Mouse (Mus musculus) urinary bladder, postnatal 14 days (tissue): ENCODE data around the gene Csdc2.
"Not testable (repeated sequence)": the region's sequence is repeated elsewhere in the genome, so short reads cannot be mapped to it uniquely, and the experiment has no call there.

Experiments used
- DNase-seq: peaks from one replicate; pipeline ENCODE4 v3.0.0; 2021; ENCODE audit warnings: low spot score

The Csdc2 gene

DNA sequence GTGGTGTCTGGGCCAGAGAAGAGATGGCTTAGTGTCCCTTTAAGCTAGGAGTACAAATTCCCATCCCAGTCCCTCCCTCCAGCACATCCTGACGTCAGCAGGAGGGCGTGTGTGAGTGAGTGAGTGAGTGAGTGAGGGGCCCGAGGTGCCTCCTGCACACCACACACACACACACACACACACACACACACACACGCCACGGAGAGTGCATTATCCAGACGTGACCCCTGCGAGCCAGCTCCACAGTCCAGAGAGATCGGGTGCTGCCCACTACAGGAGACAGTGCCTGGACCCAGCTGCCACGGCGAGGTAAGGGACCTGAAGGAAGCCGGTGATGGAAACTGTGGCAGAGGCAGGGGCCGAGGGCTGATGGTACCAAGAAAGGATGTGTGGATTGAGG, at the start of gene Csdc2:
Csdc2 (plus strand) TSS at position 81 of the 400 bp plus-strand sequence.
- DNase-seq: peak; percentile 60

DNA sequence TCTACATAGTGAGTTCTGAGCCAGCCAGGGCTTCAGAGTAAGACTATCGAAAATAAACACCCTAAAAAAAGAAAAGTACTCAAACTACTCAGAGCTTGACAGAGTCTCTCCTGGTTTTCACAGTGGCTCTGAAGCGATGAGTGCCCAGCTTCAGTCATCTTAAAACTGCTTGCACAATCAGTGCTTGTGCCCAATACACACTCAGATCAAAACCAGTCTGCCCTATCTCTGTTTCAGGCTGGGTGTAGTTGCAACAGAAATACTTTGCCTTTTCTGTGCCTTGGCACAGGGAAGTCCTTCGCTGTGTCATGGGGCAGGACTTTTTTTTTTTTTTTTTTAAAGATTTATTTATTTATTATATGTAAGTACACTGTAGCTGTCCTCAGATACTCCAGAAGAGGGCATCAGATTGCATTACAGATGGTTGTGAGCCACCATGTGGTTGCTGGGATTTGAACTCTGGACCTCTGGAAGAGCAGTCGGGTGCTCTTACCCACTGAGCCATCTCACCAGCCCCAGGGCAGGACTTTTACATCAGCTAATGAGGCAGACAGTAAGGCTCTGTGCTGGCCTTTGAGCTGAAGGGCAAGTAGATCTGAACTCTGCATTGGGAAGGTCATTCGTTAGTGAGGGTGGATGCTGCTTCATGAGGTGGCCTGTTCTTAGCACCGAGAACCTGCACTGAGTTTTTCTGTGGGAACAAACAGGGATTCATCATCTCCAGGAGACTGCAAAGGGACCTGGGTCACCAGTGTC, 49.6 kb upstream of the Csdc2 start:
- no peak for DNase-seq

DNA sequence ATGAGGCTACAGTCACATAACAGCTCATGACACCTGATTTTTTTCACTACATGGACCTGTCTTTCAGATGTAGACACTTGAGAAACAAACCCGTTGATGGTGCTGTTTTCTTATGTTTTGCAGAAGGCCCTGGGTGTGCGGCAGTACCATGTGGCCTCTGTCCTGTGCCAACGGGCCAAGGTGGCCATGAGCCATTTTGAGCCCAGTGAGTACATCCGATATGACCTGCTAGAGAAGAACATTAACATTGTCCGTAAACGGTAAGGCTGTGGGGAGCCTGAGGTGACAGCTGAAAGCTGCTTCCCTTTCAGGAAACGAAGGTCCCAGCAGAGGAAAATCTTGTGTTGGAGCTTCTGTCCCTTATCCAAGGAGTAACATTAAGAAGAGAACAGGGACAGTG, 47.4 kb upstream of the Csdc2 start:
- no peak for DNase-seq

DNA sequence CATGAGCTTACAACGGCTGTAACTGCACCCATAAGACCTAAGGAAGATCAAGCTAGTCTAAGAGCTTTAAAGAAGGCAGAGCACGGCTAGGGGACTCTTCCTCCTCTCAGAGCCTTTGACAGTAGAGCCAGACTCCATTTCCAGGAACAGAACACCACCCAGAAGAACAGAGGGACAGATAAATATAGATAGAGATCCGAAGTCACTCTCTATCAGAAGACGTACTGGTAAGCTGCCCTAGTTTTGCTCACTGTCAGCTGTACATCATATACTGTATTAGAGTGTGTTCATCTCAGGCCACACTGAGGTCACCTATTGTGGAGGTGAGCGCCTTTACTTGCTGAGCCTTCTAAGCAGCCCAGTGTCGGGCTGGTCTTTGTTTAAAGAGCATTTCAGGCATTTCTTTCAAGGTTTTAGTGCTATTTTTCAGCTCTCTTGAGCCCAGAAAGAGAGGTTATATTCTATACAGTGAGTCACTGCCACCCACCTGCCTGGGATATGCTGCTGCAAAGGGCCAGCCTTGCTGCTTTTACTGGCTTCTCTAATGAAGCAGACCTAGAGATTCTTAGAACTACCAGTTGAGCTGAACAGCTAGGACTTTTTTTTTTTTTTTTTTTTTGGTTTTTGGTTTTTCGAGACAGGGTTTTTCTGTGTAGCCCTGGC, 45.3 kb upstream of the Csdc2 start:
- DNase-seq: no peak

DNA sequence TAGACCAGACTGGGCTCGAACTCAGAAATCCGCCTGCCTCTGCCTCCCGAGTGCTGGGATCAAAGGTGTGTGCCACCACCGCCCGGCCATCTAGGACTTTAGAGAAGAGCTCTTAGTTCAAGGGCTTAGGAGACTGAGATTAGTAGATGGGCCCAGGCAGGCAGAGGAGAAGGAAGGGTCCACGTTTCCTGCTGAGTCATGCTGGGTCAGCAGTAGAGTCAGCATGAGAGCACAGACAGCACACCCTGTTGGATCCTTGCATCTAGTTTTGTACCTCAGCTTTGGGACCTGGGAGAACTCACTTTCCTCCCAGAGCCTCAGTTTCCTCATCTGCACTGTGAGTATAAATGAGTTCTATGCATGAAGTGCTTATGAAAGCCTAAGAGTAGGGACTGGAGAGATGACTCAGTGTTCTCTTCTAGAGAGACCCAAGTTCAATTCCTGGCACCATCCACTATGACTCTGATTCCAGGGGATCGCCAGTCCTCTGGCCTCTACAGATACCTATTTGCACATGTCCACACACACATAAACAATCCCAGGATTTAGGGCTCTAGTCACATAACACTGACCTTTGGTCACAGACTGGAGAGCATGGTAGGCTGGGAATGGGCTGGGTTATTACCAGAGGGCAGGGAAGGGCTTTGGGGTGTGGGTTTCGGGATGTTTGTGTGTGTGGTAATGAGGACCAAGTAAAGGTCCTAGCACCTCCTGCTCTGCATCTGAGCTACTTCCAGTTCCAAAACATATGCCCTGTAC, 44.6 kb upstream of the Csdc2 start:
- DNase-seq: no peak

DNA sequence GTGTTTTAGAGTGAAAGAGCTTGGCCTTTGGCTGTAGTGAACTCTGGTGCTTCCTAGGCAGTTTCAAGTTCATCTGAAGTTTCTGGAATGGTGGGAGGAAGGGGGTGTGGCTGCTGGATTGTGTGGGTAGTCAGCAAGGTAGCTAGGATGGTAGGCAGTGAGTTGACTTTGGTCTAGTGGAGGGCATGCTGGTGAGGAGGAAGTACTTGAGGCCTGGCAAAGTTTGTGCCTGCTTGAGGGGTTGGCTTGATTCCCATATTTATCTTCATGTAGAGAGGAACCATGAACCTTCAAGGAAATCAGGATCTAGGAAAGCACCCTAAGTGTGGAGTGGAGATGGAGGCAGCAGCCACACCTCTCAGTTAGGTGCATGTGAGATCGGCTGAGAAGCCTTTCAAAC, 42.6 kb upstream of the Csdc2 start:
- DNase-seq: no peak

DNA sequence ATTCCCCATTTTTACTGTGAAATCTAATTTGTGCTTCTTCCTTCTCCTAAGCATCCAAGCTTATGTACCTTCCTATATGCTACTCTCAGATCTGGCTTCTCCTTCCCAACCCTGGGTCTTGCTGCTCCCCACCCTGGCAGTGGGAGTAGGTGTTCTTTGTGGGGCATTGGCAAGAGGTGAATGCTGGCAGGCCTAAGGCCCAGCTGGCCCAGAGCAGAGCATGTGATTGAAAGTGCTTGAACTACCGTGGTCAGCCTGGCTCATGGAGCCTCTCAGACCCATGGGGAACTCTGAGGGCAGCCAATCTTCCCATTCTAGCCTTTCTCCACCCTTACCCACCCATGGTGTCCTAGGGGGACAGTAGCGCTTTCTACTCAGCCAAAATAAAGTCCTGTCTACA, 40.2 kb upstream of the Csdc2 start:
- DNase-seq: no peak

DNA sequence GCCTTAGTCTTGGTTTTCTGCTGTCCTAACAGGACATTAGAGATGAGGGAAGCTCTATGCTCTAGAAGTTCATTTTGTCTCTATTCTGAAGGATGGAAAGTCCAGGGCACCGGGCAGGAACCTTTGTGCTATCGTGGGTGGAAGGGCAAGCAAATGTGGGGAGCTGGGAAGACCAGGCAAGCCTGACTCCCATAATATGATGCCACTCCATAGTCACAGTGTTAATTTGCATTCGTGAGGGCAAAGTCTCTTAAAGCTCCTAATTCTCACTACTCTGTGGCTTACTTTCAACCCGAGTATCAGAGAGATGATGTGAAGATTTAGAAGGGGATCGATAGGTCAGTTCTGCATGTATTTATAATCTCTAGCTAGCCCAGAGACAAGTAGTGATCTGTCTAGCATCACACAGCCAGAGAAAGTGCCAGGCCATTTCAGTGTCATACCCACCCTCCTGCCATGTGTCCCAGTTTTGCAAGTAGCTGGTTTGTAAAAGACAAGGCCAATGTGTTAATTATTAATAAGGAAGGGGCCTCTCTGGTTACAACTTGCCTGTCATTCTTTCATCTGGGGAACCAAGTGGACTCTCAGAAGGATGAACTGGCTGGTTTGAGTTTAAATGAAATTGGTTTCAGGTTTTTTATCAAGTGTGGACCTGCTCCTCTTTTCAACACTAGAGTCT, 38.8 kb upstream of the Csdc2 start:
- DNase-seq: no peak

DNA sequence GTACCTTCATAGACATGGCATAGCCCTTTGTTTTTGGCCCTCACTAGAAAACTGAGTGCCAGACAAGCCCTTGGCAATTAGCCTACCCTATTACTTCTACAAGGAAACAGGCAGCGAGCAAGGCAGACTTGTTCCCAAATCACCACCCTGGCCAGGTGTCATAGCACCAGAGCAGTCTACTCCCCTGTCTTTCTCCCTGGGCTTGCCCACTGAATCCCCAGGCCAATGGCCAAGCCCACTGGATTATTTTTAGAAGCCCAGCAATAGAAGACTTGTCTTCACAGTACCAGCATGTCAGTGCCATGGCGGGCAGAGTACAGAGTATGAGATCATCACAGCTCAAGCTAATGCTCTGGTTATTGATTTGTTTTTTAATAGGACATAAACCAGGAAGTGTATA, 37.8 kb upstream of the Csdc2 start:
- no peak for DNase-seq

DNA sequence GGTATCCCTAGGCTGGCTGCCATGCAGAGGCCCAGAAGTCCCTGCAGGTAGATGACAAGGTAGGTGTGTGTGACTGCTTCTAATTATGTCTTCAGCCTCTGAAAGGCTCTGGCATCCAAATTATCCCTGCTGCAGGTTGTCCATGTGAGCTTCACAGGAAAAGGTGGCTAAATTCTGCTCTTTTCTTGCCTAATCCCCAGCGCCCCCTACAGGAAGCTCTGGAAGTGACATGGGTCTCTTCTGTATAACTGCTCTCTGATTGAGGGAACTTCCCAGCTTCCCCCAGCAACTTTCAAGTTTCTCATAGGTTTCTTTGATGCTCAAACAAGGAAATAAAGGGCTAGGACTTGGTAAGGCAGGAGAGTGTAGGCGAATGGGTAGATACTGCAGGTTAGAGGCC, 31.6 kb upstream of the Csdc2 start:
- peak; percentile 78 for DNase-seq

DNA sequence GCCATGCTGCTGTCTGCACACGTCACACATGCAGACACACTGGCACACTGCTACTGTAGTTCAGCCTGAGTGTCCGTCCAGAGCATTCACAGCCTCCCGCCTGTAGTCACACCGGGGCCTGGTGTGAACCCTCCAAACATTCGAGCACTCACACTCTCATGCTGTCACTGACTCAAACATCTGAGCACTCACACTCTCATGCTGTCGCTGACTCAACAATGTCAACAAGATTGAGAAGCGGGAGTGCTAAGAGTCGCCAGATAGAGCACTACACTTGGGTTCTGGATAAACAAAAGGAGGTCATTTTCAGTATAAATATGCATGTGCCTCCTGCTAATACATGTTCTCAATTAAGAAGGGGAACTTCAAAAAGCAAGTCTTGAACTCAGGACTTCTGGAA, 28.6 kb upstream of the Csdc2 start:
- no peak for DNase-seq

DNA sequence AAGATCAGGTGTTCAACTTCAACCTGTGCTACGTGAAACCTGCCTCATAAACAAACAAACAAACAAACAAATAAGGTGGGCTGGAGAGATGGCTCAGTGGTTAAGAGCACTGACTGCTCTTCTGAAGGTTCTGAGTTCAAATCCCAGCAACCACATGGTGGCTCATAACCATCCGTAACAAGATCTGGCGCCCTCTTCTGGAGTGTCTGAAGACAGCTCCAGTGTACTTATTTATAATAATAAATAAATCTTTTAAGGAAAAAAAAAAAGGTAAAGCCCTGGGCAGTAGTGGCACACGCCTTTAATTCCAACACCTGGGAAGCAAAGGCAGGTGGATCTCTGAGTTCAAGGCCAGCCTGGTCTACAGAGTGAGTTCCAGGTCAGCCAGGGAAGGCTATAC, 27.8 kb upstream of the Csdc2 start:
- not testable (repeated sequence) for DNase-seq

DNA sequence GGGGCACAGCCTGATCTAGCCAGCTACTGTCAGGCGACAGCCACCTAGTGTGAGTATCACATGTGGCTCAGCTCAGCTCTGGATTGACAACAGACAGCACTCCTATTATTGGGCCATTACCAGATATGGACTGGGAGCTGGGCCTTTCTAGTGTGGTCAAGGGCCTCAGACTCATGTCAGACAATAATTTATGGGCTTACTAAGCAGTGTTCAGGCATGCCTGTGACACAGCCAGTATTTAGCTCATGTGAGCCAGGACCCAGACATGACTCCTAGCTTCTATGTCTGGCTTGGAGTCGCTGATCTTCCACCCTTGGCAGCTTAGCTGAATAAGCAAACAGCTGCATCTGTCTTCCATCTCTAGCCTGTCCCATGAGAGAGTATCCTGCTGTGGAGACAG, 24.1 kb upstream of the Csdc2 start:
- no peak for DNase-seq

DNA sequence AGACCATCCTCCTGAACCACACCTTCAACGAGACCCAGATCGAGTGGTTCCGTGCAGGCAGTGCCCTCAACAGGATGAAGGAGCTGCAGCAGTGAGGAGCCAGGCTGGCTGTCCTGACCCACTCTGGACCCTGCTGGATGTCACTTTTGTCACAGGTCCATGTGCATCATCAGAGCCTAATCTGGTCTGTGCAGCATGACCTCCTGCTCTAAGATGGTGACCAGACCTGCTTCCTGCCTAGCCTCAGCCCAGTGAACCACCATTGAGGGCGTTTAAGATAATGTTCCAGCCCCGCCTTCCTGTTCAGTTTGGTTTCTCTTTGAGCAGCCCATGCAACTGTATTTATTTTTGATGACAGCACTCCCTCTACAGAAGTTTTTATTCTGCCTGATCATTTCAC, 21.9 kb upstream of the Csdc2 start:
- DNase-seq: no peak

DNA sequence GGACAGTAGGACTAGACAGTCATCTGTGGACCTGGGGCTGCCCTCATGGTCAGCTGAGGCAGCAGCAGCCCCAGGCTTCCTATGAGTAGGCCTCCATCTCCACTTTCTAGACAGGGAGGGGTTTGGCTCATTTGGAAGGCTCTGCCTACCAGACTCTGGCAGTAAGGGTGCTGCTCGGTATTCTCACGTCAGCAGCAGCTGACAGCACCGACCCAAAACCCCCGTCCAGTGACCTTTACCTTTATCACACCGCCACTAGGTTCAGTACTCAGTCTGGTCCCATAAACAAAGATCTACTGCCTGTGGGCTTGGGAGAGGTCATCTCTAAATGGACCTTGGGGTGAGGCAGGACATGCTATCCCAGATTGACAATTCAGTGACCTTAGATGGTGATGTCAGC, 20.9 kb upstream of the Csdc2 start:
- DNase-seq: no peak

DNA sequence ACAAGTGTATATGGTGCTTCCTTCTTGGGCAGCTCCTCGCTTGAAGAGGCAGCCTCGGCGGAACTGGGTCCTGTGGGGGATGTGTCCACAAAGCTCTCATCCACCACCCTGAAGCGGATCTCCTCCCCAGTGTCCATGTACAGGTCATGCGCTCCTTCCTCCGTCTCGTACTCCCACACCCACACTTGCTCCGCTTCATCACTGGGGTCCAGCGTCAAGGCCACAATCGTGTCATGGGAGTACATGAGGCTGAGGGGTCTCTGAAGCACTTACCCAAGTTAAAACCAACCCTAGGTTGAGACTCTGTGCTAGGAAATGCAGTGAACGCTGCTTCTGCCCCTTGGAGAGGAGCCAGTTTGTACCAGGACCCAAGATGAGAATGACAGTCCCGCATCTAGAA, 19.4 kb upstream of the Csdc2 start:
- DNase-seq: no peak

DNA sequence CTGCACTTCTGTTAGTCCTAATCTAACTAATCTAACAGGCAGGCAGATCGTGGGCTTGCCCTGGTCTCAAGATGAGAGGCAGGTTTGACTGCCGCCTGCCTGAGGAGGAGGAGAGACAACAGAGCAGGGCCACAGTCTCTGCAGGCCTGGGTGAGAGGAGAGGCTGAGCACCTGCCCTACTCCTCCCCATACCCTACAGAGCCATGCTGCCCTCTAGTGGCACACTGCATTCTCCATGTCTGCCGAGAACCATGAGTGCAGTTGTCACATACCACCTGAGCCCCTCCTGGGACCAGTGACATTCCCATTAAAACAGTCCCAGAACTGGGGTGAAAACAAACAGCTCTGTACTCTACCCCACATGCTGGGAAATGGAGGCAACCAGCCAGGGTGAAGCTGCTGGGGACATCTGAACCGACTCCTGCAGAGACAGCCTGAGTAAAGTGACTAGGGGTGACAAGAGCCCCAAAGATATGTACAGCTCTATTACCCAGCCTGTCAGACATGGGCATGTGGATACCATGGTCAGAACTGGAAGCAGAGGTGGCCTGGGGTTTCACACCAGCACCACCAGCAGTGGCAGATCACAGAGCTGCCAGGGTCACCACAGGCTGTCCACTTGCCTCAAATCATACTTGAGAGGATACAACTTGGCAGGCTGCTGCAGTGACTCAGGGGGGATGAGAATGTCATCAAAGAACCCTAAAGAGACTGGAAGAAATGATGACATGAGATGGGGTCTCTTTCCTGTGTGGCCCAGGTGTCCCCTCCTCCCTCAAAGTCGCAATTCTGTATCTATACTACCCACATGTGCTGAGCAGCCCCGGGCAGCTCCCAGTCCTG, 18.7 kb upstream of the Csdc2 start:
- DNase-seq: peak; percentile 78

DNA sequence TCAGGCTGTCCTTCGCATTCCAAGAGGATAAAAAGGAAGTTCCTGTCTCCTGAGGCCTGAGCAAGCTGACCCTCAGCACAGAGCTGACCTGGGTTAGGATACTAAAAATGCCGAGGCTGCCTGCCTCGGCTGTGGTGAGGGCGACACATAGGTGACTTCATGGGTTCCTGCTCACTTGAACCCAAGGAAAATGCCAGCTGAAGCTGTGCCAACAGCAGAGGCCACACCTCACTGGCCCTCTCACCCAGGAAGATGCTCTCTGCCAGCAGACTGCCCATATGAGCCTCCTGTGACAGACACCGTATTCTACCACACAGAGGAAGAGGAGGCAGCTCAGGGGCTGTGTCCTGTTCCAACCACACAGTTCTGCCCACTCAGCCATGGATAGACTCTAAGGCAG, 17.5 kb upstream of the Csdc2 start:
- no peak for DNase-seq

DNA sequence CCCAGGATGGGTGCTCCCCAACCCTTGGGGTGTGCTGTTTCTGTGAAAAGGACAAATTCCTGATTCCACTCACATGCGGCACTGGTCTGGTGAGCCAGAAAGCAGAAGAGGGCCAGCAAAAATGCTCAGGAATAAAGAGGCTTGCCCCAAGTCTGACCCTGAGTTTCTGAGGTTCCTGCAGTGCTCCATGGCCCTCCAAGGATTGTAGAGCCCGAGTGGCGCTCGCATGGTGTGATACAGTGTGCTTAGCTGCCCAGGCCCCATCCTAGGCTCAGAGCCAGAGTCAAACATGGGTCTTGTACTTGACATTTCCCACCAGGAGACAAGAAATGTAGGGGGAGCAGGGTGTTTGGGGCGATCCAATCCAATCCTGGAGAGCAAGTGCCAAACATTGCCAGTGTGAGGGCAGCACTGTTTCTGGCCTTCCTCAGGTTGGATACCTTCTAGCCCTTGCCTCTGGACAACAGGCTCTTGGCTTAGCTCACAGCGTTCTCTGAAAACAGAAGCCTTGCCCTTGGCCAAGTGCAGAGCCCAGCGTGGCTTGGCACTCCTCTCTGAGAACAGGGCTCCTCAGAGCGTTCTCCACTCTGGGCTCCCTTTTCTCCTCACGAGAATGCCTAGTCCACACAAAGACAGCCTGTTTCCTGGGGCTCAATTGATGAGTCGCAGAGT, 15.9 kb upstream of the Csdc2 start:
- DNase-seq: no peak

DNA sequence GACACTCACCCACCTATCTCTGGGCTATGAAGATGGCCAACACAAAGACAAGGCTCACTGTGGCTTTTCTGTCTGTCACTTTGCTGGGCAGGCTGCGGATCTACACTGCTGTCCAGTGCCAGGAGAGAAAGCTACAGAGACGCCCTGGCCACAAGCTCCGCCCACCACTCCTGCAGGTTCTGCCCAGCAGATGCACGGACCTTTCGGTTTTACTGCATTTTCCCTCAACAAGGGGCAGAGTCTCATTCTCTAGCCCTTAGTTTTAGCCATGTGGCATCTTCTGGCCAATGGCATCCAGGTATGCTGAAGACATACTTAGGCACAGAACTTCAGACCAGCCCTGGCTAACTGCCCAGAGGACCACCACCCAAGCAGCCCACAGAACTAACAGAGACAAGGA, 15.3 kb upstream of the Csdc2 start:
- DNase-seq: no peak

DNA sequence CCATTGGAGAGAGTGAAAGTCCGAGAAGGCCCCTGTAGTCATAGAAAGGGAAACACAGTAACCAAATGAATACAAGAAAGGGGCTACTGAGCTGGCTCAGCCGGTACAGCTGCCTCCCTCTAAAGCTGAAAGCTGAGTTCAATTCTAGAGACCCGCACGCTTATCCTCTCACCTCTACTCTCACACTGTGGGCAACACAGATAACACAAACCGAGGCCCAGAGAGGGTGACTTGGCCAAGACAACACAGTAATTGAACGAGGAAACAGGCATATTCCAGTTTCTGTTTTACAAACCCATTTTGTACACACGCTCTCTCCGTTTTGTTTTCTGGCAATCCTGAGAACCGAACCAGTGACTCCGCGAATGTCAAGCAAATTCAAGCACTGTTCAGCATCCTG, 11.6 kb upstream of the Csdc2 start:
- DNase-seq: no peak
